Mouse (Mus musculus) bone marrow, adult 2 months (tissue): ENCODE results near the gene Gm9767.

ENCODE experiments used
- CTCF ChIP-seq: fragments of 200-500 bp; IDR thresholded peaks from 2 replicates; pipeline ENCODE4 v1.5.1; 2011; ENCODE audit warnings: low read length, control low read depth; ENCODE audit not compliant: control insufficient read depth, insufficient read depth
- POLR2A ChIP-seq: fragments of 200-500 bp; IDR thresholded peaks from 2 replicates; pipeline ENCODE4 v1.6.1; 2011; ENCODE audit warnings: low read depth, mild to moderate bottlenecking, control low read depth, low read length, borderline replicate concordance; ENCODE audit not compliant: control insufficient read depth

DNA sequence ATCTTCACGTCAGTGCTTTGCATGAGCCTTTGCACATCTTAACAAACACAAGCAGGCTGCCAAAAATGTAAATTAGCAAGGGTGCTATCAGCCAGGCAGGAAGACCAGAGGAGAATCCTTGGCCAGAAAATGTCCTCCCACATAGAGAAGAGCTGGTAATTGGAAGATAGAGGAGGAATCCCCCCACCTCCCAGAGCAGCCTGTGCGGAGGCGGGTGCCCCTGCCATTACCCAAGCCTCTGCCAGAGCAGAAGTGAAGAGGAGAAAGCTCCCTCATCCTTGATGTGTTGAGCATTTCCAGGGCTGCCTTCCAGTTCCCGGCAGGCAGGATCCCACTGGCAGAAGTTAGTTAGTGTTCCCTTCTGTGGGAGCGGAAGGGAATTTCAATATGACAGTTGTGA is 43.1 kb upstream of the Gm9767 start:
- TF ChIP-seq POLR2A (no peak), CTCF (no peak)
